In the genomic region with DNA sequence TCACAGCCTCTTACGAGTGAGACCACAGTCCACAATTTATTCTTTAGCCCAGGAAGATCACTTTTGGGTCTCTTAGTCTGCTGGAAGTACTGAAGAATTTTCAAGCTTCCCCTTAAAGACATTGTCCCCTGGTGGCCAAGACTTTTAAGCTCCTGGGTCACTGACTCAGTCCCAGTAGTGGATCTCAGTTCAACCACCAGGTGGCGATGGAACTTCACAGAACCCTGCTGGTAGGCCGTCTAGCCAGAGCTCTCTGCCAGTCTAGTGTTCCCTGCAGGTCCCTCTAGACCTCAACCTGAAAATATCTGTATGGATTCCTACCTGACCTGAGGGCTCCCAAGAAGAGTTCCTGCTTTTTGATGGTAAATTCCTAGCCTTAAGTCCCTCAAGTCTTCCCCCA, we compare ENCODE assay signal across 8 mouse cellular contexts. TPM values are rescaled to one million over a fixed set of nuclear protein-coding genes. Genes with fewer than 3 reads are reported as not detected.
A peak's percentile ranks its signal among the peaks of the same experiment; 100 is the strongest.
DNase-seq lines count a peak whose midpoint lies in the region; ATAC-seq and TF ChIP-seq lines count a peak whose summit lies in the region.

No protein-coding gene starts in this region.

- H3K4me2 ChIP-seq in hindbrain, embryonic 16.5 days (ENCODE audit: low read length): no peak overlapping the region

- no peaks in the 10 kb centered on the region for H3K27me3 ChIP-seq in Patski
- peaks cover 4% of the 10 kb centered on the region; the same call in 1 of the 2 replicates for H3K27me3 ChIP-seq in hindbrain, embryonic 16.5 days (replicated peaks; ENCODE audit: control insufficient read depth, insufficient read depth, low read length)

- POLR2A ChIA-PET in Patski (lab: Charles Lee): interaction anchor here (1.3 kb wide), 1 partner anchor 31 kb away, joined by 5 read pairs; no protein-coding TSS in a partner anchor

- no peak overlapping the region for H3K27ac ChIP-seq in hindbrain, embryonic 16.5 days (ENCODE audit: low read depth, low read length)

- no peak overlapping the region for H3K9ac ChIP-seq in hindbrain, embryonic 16.5 days (ENCODE audit: low read depth, low read length)

- WGBS in hindbrain, embryonic 16.5 days: 14% methylated on average over 3 of the region's 3 CpGs

- peak; percentile 98 for TF ChIP-seq CTCF in Patski (IDR thresholded peaks at IDR 0.05)

- DNase-seq in Patski (ENCODE audit: low read depth, low spot score): peak; percentile 67
- DNase-seq in cerebellum, postnatal 10 days: peak; percentile 94 to 95
- peak; percentile 87 to 91 for DNase-seq in frontal cortex, postnatal 36 days (ENCODE audit: low spot score in 2 of 2)
- peak; percentile 74 for DNase-seq in left cerebral cortex, adult 11 months (ENCODE audit: low spot score)
- peak; percentile 92 for DNase-seq in lung, postnatal 36 days
- peak; percentile 85 to 92 for DNase-seq in right cerebral cortex, postnatal 10 days (ENCODE audit: low spot score in 2 of 2)
- DNase-seq in urinary bladder, postnatal 14 days (ENCODE audit: low spot score): peak; percentile 91

- peak; percentile 82 for ATAC-seq in Patski
- ATAC-seq in hindbrain, embryonic 16.5 days: peak; percentile 75

- H3K4me3 ChIP-seq in hindbrain, embryonic 16.5 days (ENCODE audit: low read length): no peak overlapping the region

- peaks cover 15% of the 10 kb centered on the region for H3K4me1 ChIP-seq in hindbrain, embryonic 16.5 days (ENCODE audit: control insufficient read depth, insufficient read depth, low read depth, low read length)

- H3K36me3 ChIP-seq in hindbrain, embryonic 16.5 days (ENCODE audit: control insufficient read depth, insufficient read depth, low read length): no peaks in the 10 kb centered on the region

- CTCF ChIA-PET in Patski (lab: Charles Lee): interaction anchor here (0.6 to 18.7 kb wide), 14 partner anchors 10 to 296 kb away, joined by 3 to 255 read pairs (median 4); a partner anchor contains a TSS

- in situ Hi-C loops in Patski (cut with MboI; ENCODE audit: low pct_unique_long_range_greater_than_20kb): loop anchor here (5.0 to 10.0 kb wide), 4 partner anchors 33 to 285 kb away; no protein-coding TSS in a partner anchor

- no peaks in the 10 kb centered on the region for H3K9me3 ChIP-seq in hindbrain, embryonic 16.5 days (ENCODE audit: control insufficient read depth, low read length)

RNA-seq across cellular contexts. Expression of a gene that starts 35.6 kb away (rescaled TPM):
- polyA plus RNA-seq in Patski (2021): 10.7 TPM
- polyA plus RNA-seq in hindbrain, embryonic 16.5 days (2015; fragmentation: Nextera tagmentation; extraction: Ambion mirVana): 35.6 and 48.0 TPM in 2 replicates

RNA-seq across cellular contexts. Expression of a gene that starts 56.3 kb away (rescaled TPM):
- polyA plus RNA-seq in Patski (2021): 0.27 TPM
- polyA plus RNA-seq in hindbrain, embryonic 16.5 days (2015; fragmentation: Nextera tagmentation; extraction: Ambion mirVana): 32.2 and 34.3 TPM in 2 replicates

Comparison
In these comparisons a context has a peak if more than half of its experiments do, and no peak if none do; other contexts are left out.
1. RNA of a gene that starts 56.3 kb away (polyA plus RNA-seq): 32.2 to 34.3 TPM in hindbrain, embryonic 16.5 days; 0.27 TPM in Patski (single experiment); every median in the first group is over 10 times any median in the second.
2. Peak in every context shown above with its lines, with median percentiles within 50 percentile points of each other: DNase-seq.